Mouse (Mus musculus): ENCODE results near the gene Irgq. TPM values are rescaled to one million over a fixed set of nuclear protein-coding genes. Genes with fewer than 3 reads are reported as not detected.

The Irgq gene
- polyA plus RNA-seq, 1 experiment from 2014 or later: 1.3 TPM

GRCm38 (mm10) chr7:24488303-24488702 is 42.2 kb upstream of the Irgq start:
- H3K4me3 ChIP-seq (ENCODE audit: low read depth, low read length): no peak overlapping the region

GRCm38 (mm10) chr7:24499856-24500577 is 30.5 kb upstream of the Irgq start:
- Histone ChIP-seq H3K9ac (ENCODE audit: low read depth, low read length) (no peak overlapping the region), H3K27ac (ENCODE audit: low read length) (no peak overlapping the region), H3K4me2 (ENCODE audit: low read depth, low read length) (no peak overlapping the region), H3K36me3 (ENCODE audit: control insufficient read depth, insufficient read depth) (no peaks in the 10 kb centered on the region), H3K27me3 (ENCODE audit: control insufficient read depth, insufficient read depth, low read depth, low read length) (peaks cover 45% of the 10 kb centered on the region), H3K4me1 (ENCODE audit: control insufficient read depth, low read depth, low read length) (peaks cover 4% of the 10 kb centered on the region), H3K4me3 (ENCODE audit: low read depth, low read length) (no peak overlapping the region), H3K9me3 (replicated peaks; ENCODE audit: control insufficient read depth, low read length) (no peaks in the 10 kb centered on the region; the same call in 1 of the 2 replicates)
- WGBS (ENCODE audit: insufficient replicate concordance): 10% methylated on average over 43 of the region's 43 CpGs
- ATAC-seq (ENCODE audit: low read depth): no peak

More at GRCm38 (mm10) chr7:24488303-24488702, 42.2 kb upstream of the Irgq start:
- H3K4me1 ChIP-seq (ENCODE audit: control insufficient read depth, low read depth, low read length): no peaks in the 10 kb centered on the region; the same call in 1 of the 2 replicates
- H3K27ac ChIP-seq (ENCODE audit: low read length): no peak overlapping the region
- H3K9ac ChIP-seq (ENCODE audit: low read depth, low read length): no peak overlapping the region
- 69% methylated on average over 8 of the region's 8 CpGs for WGBS (ENCODE audit: insufficient replicate concordance)
- peaks cover 13% of the 10 kb centered on the region for H3K27me3 ChIP-seq (ENCODE audit: control insufficient read depth, insufficient read depth, low read depth, low read length)
- ATAC-seq (ENCODE audit: low read depth): no peak
- no peak overlapping the region for H3K4me2 ChIP-seq (ENCODE audit: low read depth, low read length)
- H3K36me3 ChIP-seq (ENCODE audit: control insufficient read depth, insufficient read depth): no peaks in the 10 kb centered on the region
- no peaks in the 10 kb centered on the region for H3K9me3 ChIP-seq (replicated peaks; ENCODE audit: control insufficient read depth, low read length)

- Histone ChIP-seq H3K4me2 (ENCODE audit: low read depth, low read length) (no peak overlapping the region), H3K4me1 (ENCODE audit: control insufficient read depth, low read depth, low read length) (peaks cover 5% of the 10 kb centered on the region), H3K27ac (ENCODE audit: low read length) (no peak overlapping the region), H3K4me3 (ENCODE audit: low read depth, low read length) (no peak overlapping the region), H3K9me3 (replicated peaks; ENCODE audit: control insufficient read depth, low read length) (no peaks in the 10 kb centered on the region; the same call in 1 of the 2 replicates), H3K9ac (ENCODE audit: low read depth, low read length) (no peak overlapping the region), H3K27me3 (ENCODE audit: control insufficient read depth, insufficient read depth, low read depth, low read length) (peaks cover 45% of the 10 kb centered on the region), H3K36me3 (ENCODE audit: control insufficient read depth, insufficient read depth) (no peaks in the 10 kb centered on the region)
- ATAC-seq (ENCODE audit: low read depth): no peak
- WGBS (ENCODE audit: insufficient replicate concordance): 18% methylated on average over 7 of the region's 7 CpGs
Observed at GRCm38 (mm10) chr7:24500929-24501328, 29.6 kb upstream of the Irgq start.

GRCm38 (mm10) chr7:24501492-24501891 is 29.0 kb upstream of the Irgq start:
- H3K4me3 ChIP-seq (ENCODE audit: low read depth, low read length): no peak overlapping the region
- 35% methylated on average over 21 of the region's 21 CpGs for WGBS (ENCODE audit: insufficient replicate concordance)
- no peaks in the 10 kb centered on the region for H3K36me3 ChIP-seq (ENCODE audit: control insufficient read depth, insufficient read depth)
- ATAC-seq (ENCODE audit: low read depth): no peak
- H3K9ac ChIP-seq (ENCODE audit: low read depth, low read length): no peak overlapping the region
- H3K9me3 ChIP-seq (replicated peaks; ENCODE audit: control insufficient read depth, low read length): no peaks in the 10 kb centered on the region; the same call in 1 of the 2 replicates
- H3K4me1 ChIP-seq (ENCODE audit: control insufficient read depth, low read depth, low read length): peaks cover 8% of the 10 kb centered on the region
- no peak overlapping the region for H3K27ac ChIP-seq (ENCODE audit: low read length)
- H3K27me3 ChIP-seq (ENCODE audit: control insufficient read depth, insufficient read depth, low read depth, low read length): peaks cover 45% of the 10 kb centered on the region
- H3K4me2 ChIP-seq (ENCODE audit: low read depth, low read length): no peak overlapping the region

- no peak for ATAC-seq (ENCODE audit: low read depth)
- peaks cover 15% of the 10 kb centered on the region for H3K4me1 ChIP-seq (ENCODE audit: control insufficient read depth, low read depth, low read length)
- no peak overlapping the region for H3K4me2 ChIP-seq (ENCODE audit: low read depth, low read length)
Observed at GRCm38 (mm10) chr7:24504004-24504403, 26.5 kb upstream of the Irgq start.

GRCm38 (mm10) chr7:24504868-24505267 is 25.6 kb upstream of the Irgq start:
- no peak for ATAC-seq (ENCODE audit: low read depth)
- Histone ChIP-seq H3K4me1 (ENCODE audit: control insufficient read depth, low read depth, low read length) (peaks cover 15% of the 10 kb centered on the region), H3K9me3 (replicated peaks; ENCODE audit: control insufficient read depth, low read length) (no peaks in the 10 kb centered on the region; the same call in 1 of the 2 replicates), H3K27me3 (ENCODE audit: control insufficient read depth, insufficient read depth, low read depth, low read length) (peaks cover 24% of the 10 kb centered on the region), H3K27ac (ENCODE audit: low read length) (no peak overlapping the region), H3K4me2 (ENCODE audit: low read depth, low read length) (no peak overlapping the region), H3K36me3 (ENCODE audit: control insufficient read depth, insufficient read depth) (no peaks in the 10 kb centered on the region), H3K4me3 (ENCODE audit: low read depth, low read length) (no peak overlapping the region), H3K9ac (ENCODE audit: low read depth, low read length) (no peak overlapping the region)
- WGBS (ENCODE audit: insufficient replicate concordance): 11% methylated on average over 4 of the region's 4 CpGs

More at GRCm38 (mm10) chr7:24504004-24504403, 26.5 kb upstream of the Irgq start:
- WGBS (ENCODE audit: insufficient replicate concordance): 14% methylated on average over 10 of the region's 10 CpGs
- no peaks in the 10 kb centered on the region; the same call in 1 of the 2 replicates for H3K9me3 ChIP-seq (replicated peaks; ENCODE audit: control insufficient read depth, low read length)
- H3K27me3 ChIP-seq (ENCODE audit: control insufficient read depth, insufficient read depth, low read depth, low read length): peaks cover 33% of the 10 kb centered on the region
- H3K4me3 ChIP-seq (ENCODE audit: low read depth, low read length): no peak overlapping the region
- no peak overlapping the region for H3K27ac ChIP-seq (ENCODE audit: low read length)
- no peaks in the 10 kb centered on the region for H3K36me3 ChIP-seq (ENCODE audit: control insufficient read depth, insufficient read depth)
- no peak overlapping the region for H3K9ac ChIP-seq (ENCODE audit: low read depth, low read length)

GRCm38 (mm10) chr7:24505447-24506064 is 24.9 kb upstream of the Irgq start:
- WGBS (ENCODE audit: insufficient replicate concordance): 48% methylated on average over 15 of the region's 15 CpGs
- Histone ChIP-seq H3K9me3 (replicated peaks; ENCODE audit: control insufficient read depth, low read length) (no peaks in the 10 kb centered on the region; the same call in 1 of the 2 replicates), H3K4me1 (ENCODE audit: control insufficient read depth, low read depth, low read length) (peaks cover 15% of the 10 kb centered on the region), H3K36me3 (ENCODE audit: control insufficient read depth, insufficient read depth) (no peaks in the 10 kb centered on the region), H3K9ac (ENCODE audit: low read depth, low read length) (no peak overlapping the region), H3K27me3 (ENCODE audit: control insufficient read depth, insufficient read depth, low read depth, low read length) (peaks cover 17% of the 10 kb centered on the region), H3K27ac (ENCODE audit: low read length) (no peak overlapping the region), H3K4me2 (ENCODE audit: low read depth, low read length) (no peak overlapping the region), H3K4me3 (ENCODE audit: low read depth, low read length) (no peak overlapping the region)
- no peak for ATAC-seq (ENCODE audit: low read depth)

- no peaks in the 10 kb centered on the region for H3K36me3 ChIP-seq (ENCODE audit: control insufficient read depth, insufficient read depth)
- 38% methylated on average over 3 of the region's 3 CpGs for WGBS (ENCODE audit: insufficient replicate concordance)
- H3K27ac ChIP-seq (ENCODE audit: low read length): no peak overlapping the region
- H3K9me3 ChIP-seq (replicated peaks; ENCODE audit: control insufficient read depth, low read length): no peaks in the 10 kb centered on the region
- ATAC-seq (ENCODE audit: low read depth): no peak
- H3K4me1 ChIP-seq (ENCODE audit: control insufficient read depth, low read depth, low read length): peaks cover 15% of the 10 kb centered on the region
- H3K9ac ChIP-seq (ENCODE audit: low read depth, low read length): no peak overlapping the region
- peak overlapping the region; percentile 81 for H3K4me3 ChIP-seq (ENCODE audit: low read depth, low read length)
- peaks cover 13% of the 10 kb centered on the region for H3K27me3 ChIP-seq (ENCODE audit: control insufficient read depth, insufficient read depth, low read depth, low read length)
- peak overlapping the region; percentile 94; the same call in 1 of the 2 replicates for H3K4me2 ChIP-seq (ENCODE audit: low read depth, low read length)
Observed at GRCm38 (mm10) chr7:24506065-24506459, 24.4 kb upstream of the Irgq start.

GRCm38 (mm10) chr7:24506476-24506837 is 24.0 kb upstream of the Irgq start:
- peaks cover 11% of the 10 kb centered on the region for H3K27me3 ChIP-seq (ENCODE audit: control insufficient read depth, insufficient read depth, low read depth, low read length)
- peak overlapping the region; percentile 88 for H3K9ac ChIP-seq (ENCODE audit: low read depth, low read length)
- H3K27ac ChIP-seq (ENCODE audit: low read length): no peak overlapping the region
- no peak for ATAC-seq (ENCODE audit: low read depth)
- 3% methylated on average over 12 of the region's 12 CpGs for WGBS (ENCODE audit: insufficient replicate concordance)
- H3K4me2 ChIP-seq (ENCODE audit: low read depth, low read length): peak overlapping the region; percentile 94
- no peaks in the 10 kb centered on the region for H3K9me3 ChIP-seq (replicated peaks; ENCODE audit: control insufficient read depth, low read length)
- H3K36me3 ChIP-seq (ENCODE audit: control insufficient read depth, insufficient read depth): no peaks in the 10 kb centered on the region
- peak overlapping the region; percentile 81 for H3K4me3 ChIP-seq (ENCODE audit: low read depth, low read length)
- peaks cover 15% of the 10 kb centered on the region for H3K4me1 ChIP-seq (ENCODE audit: control insufficient read depth, low read depth, low read length)

All from liver, embryonic 16.5 days (tissue).